Mouse (Mus musculus) forebrain, embryonic 15.5 days (tissue): Measurements from ENCODE around the gene Ppm1e. TPM values are rescaled to one million over a fixed set of nuclear protein-coding genes. Genes with fewer than 3 reads are reported as not detected.

ENCODE experiments used
- ATAC-seq: fragments of 200-750 bp; cut with Nextera tagmentation; replicated peaks from 2 replicates; pipeline ENCODE4 v1.8.0; 2017; ENCODE audit warnings: mild to moderate bottlenecking, moderate TSS enrichment, moderate library complexity
- H3K27ac ChIP-seq: fragments of 300-500 bp; sonication (generic); replicated peaks from 2 replicates; pipeline ENCODE4 v1.5.1; 2015; ENCODE audit warnings: mild to moderate bottlenecking, inconsistent platforms
- H3K27me3 ChIP-seq: fragments of 300-500 bp; sonication (generic); 2 replicates; pipeline ENCODE4 v1.6.1; 2015; ENCODE audit warnings: inconsistent platforms
- H3K36me3 ChIP-seq: fragments of 300-500 bp; sonication (generic); 2 replicates; pipeline ENCODE4 v1.6.1; 2015; ENCODE audit warnings: mild to moderate bottlenecking, inconsistent platforms
- H3K4me1 ChIP-seq: fragments of 300-500 bp; sonication (generic); 2 replicates; pipeline ENCODE4 v1.6.1; 2015; ENCODE audit warnings: inconsistent platforms
- H3K4me2 ChIP-seq: fragments of 300-500 bp; sonication (generic); replicated peaks from 2 replicates; pipeline ENCODE4 v1.6.1; 2015; ENCODE audit warnings: mild to moderate bottlenecking, inconsistent platforms
- H3K4me3 ChIP-seq: fragments of 300-500 bp; sonication (generic); 2 replicates; pipeline ENCODE4 v1.5.1; 2015; ENCODE audit warnings: mild to moderate bottlenecking, inconsistent platforms
- H3K9ac ChIP-seq: fragments of 300-500 bp; sonication (generic); replicated peaks from 2 replicates; pipeline ENCODE4 v1.6.1; 2015; ENCODE audit warnings: mild to moderate bottlenecking, inconsistent platforms
- H3K9me3 ChIP-seq: fragments of 300-500 bp; sonication (generic); 2 replicates; pipeline ENCODE4 v1.6.1; 2016; ENCODE audit warnings: inconsistent platforms
- WGBS: fragments of 180-500 bp; shearing (Covaris S2); methylation state at CpG from one replicate; pipeline ENCODE4 v1.1.7; 2015; ENCODE audit warnings: mixed read lengths; 5-methylcytosine and 5-hydroxymethylcytosine counted together
- polyA plus RNA-seq: library from polyadenylated mRNA; unstranded; fragments of >200 nt; fragmentation: Nextera tagmentation; extraction: Ambion mirVana; gene quantifications from 2 replicates; pipeline ENCODE4 v1.2.1, GENCODE M21; 2015

The Ppm1e gene
- polyA plus RNA-seq, 1 experiment from 2014 or later = 26.4 TPM

DNA sequence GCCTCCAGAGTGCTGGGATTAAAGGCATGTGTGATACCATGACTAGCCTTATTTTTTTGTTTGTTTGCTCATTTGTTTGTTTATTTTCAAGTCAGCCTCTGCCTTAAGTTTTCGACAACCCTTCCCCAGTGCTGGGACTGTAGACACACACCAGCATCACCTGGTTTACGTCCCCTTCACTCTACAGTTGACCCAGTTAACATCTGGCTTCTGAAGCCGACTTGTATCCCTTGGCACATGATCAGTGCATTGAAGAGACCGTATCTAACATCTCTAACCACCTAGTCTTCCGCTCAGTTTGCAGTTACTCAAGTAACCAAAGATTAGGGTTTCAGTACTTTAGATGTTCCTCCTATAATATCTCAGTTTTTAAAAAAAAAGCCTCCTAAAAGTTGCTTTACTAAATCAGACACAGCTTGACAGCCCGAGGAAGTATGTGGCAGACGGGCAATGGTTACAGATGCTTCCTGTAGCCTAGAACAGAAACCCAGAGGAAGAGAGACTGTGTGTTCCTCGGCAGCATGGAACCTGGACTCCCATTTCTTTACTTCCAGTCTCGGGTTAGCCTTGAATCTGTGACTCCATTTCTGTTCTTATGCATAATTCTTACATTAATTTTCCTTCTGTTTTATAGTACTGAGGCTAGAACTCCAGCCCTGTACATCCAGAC is 113.5 kb downstream of the Ppm1e start:
- ATAC-seq = no peak
- Histone ChIP-seq H3K36me3 (no peaks in the 10 kb centered on the region), H3K27ac (no peak overlapping the region)

GRCm38 (mm10) chr11:87241256-87241655 is 117.6 kb downstream of the Ppm1e start:
- 79% methylated on average over 7 of the region's 7 CpGs for WGBS
- H3K9me3 ChIP-seq = no peaks in the 10 kb centered on the region
- no peak overlapping the region for H3K27ac ChIP-seq
- no peak for ATAC-seq
- H3K9ac ChIP-seq = no peak overlapping the region
- H3K4me3 ChIP-seq = no peak overlapping the region
- H3K4me2 ChIP-seq = no peak overlapping the region
- H3K4me1 ChIP-seq = no peaks in the 10 kb centered on the region
- no peaks in the 10 kb centered on the region for H3K27me3 ChIP-seq
- peaks cover 5% of the 10 kb centered on the region; the same call in 1 of the 2 replicates for H3K36me3 ChIP-seq

More for the DNA sequence above, 113.5 kb downstream of the Ppm1e start:
- Histone ChIP-seq H3K27me3 (no peaks in the 10 kb centered on the region), H3K4me1 (peaks cover 11% of the 10 kb centered on the region), H3K9ac (no peak overlapping the region), H3K9me3 (no peaks in the 10 kb centered on the region), H3K4me3 (no peak overlapping the region), H3K4me2 (no peak overlapping the region)
- WGBS = 91% methylated on average over 9 of the region's 9 CpGs

GRCm38 (mm10) chr11:87240833-87241215 is 118.0 kb downstream of the Ppm1e start:
- Histone ChIP-seq H3K4me2 (no peak overlapping the region), H3K4me3 (no peak overlapping the region), H3K36me3 (peaks cover 5% of the 10 kb centered on the region; the same call in 1 of the 2 replicates), H3K4me1 (no peaks in the 10 kb centered on the region), H3K27me3 (no peaks in the 10 kb centered on the region), H3K9ac (no peak overlapping the region), H3K9me3 (no peaks in the 10 kb centered on the region), H3K27ac (0 out of 2 replicates have a peak overlapping the region, but pooled peaks have one; percentile 8)
- no peak for ATAC-seq
- WGBS = 90% methylated on average over 4 of the region's 4 CpGs

DNA sequence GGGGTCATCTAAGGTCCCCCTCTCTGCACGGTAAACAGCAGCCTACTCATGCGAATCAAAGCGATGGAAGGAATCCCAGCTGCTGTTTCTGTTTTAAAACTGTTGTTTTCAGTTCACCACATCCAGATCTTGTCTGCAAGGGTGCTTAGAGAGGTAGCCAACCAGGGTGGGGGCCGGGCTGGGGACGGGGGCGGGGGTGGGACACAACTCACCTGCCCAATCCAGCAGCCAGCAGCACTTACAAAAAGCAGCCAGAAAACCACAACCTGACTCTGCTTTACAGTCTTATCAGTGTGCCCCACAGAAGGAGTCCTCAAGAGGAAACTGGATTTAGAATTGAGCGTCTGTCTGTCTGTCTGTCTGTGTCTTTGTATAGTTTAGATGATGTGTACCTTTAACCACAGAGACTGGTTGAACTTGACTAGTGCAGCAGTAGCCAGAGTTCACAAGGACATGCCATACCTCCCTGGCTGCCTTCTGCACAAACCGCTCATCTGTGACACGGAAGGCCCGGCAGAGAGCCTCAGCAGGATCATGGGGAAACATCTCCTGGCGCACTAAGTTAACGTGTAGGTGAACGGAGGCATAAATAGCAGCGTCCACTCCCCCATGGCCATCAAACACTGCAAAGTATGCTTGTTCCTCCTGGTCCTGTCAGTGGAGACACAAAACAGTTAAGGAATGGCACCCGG is 118.5 kb downstream of the Ppm1e start:
- H3K4me2 ChIP-seq = no peak overlapping the region
- ATAC-seq = no peak
- H3K9ac ChIP-seq = no peak overlapping the region
- H3K36me3 ChIP-seq = peaks cover 5% of the 10 kb centered on the region; the same call in 1 of the 2 replicates
- H3K4me3 ChIP-seq = no peak overlapping the region
- WGBS = 90% methylated on average over 15 of the region's 15 CpGs
- H3K9me3 ChIP-seq = no peaks in the 10 kb centered on the region
- no peaks in the 10 kb centered on the region for H3K27me3 ChIP-seq
- H3K27ac ChIP-seq = 0 out of 2 replicates have a peak overlapping the region, but pooled peaks have one; percentile 8
- H3K4me1 ChIP-seq = no peaks in the 10 kb centered on the region

GRCm38 (mm10) chr11:87238891-87239530 is 119.8 kb downstream of the Ppm1e start:
- no peak overlapping the region for H3K4me3 ChIP-seq
- 79% methylated on average over 7 of the region's 7 CpGs for WGBS
- H3K4me1 ChIP-seq = no peaks in the 10 kb centered on the region
- H3K9me3 ChIP-seq = no peaks in the 10 kb centered on the region
- ATAC-seq = no peak
- H3K36me3 ChIP-seq = peaks cover 13% of the 10 kb centered on the region; the same call in 1 of the 2 replicates
- no peak overlapping the region for H3K27ac ChIP-seq
- no peak overlapping the region for H3K4me2 ChIP-seq
- H3K9ac ChIP-seq = no peak overlapping the region
- no peaks in the 10 kb centered on the region for H3K27me3 ChIP-seq

DNA sequence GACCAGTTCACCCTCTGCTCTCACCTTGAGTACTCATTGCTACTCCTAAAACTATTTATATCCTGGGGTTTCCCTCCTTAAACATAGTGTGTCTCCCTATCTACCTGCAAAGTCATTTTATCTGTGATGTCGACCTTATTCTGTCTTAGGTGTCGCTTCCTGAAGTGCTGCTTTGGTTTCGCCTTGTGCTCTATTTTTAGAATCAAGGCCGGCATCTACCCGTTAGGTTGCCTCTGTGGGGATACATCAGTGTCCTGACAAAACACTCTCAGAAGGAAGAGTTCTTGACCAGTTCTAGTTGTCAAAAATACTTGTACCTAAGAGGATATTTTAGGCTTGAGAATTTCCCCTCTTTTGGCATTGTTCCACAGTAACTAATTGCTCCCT is 123.3 kb downstream of the Ppm1e start:
- H3K36me3 ChIP-seq = peaks cover 30% of the 10 kb centered on the region
- no peak overlapping the region for H3K4me2 ChIP-seq
- no peak for ATAC-seq
- no peaks in the 10 kb centered on the region for H3K4me1 ChIP-seq
- H3K9me3 ChIP-seq = no peaks in the 10 kb centered on the region
- H3K27ac ChIP-seq = no peak overlapping the region
- no peaks in the 10 kb centered on the region for H3K27me3 ChIP-seq
- 85% methylated on average over 5 of the region's 5 CpGs for WGBS
- H3K4me3 ChIP-seq = no peak overlapping the region
- no peak overlapping the region for H3K9ac ChIP-seq

GRCm38 (mm10) chr11:87234743-87235485 is 123.9 kb downstream of the Ppm1e start:
- Histone ChIP-seq H3K4me3 (no peak overlapping the region), H3K36me3 (peaks cover 30% of the 10 kb centered on the region), H3K4me1 (no peaks in the 10 kb centered on the region), H3K27me3 (no peaks in the 10 kb centered on the region), H3K9me3 (no peaks in the 10 kb centered on the region), H3K9ac (no peak overlapping the region), H3K4me2 (no peak overlapping the region), H3K27ac (no peak overlapping the region)
- WGBS = 92% methylated on average over 12 of the region's 12 CpGs
- ATAC-seq = no peak

GRCm38 (mm10) chr11:87233377-87233776 is 125.4 kb downstream of the Ppm1e start:
- Histone ChIP-seq H3K4me3 (no peak overlapping the region), H3K9ac (no peak overlapping the region), H3K9me3 (no peaks in the 10 kb centered on the region), H3K4me2 (no peak overlapping the region), H3K27ac (no peak overlapping the region), H3K4me1 (no peaks in the 10 kb centered on the region), H3K36me3 (peaks cover 28% of the 10 kb centered on the region), H3K27me3 (no peaks in the 10 kb centered on the region)
- 90% methylated on average over 5 of the region's 5 CpGs for WGBS
- ATAC-seq = no peak

- Histone ChIP-seq H3K36me3 (peaks cover 39% of the 10 kb centered on the region), H3K27me3 (no peaks in the 10 kb centered on the region), H3K4me2 (no peak overlapping the region), H3K27ac (no peak overlapping the region), H3K9ac (no peak overlapping the region), H3K4me1 (no peaks in the 10 kb centered on the region), H3K9me3 (no peaks in the 10 kb centered on the region), H3K4me3 (no peak overlapping the region)
- WGBS = 74% methylated on average over 5 of the region's 5 CpGs
- ATAC-seq = no peak
Observed at GRCm38 (mm10) chr11:87227056-87227455, 131.8 kb downstream of the Ppm1e start.

- Histone ChIP-seq H3K4me3 (no peak overlapping the region), H3K4me1 (no peaks in the 10 kb centered on the region), H3K27me3 (no peaks in the 10 kb centered on the region), H3K9me3 (no peaks in the 10 kb centered on the region), H3K36me3 (peaks cover 46% of the 10 kb centered on the region), H3K9ac (no peak overlapping the region), H3K4me2 (no peak overlapping the region), H3K27ac (no peak overlapping the region)
- 87% methylated on average over 3 of the region's 3 CpGs for WGBS
- no peak for ATAC-seq
Observed at GRCm38 (mm10) chr11:87222686-87223085, 136.1 kb downstream of the Ppm1e start.

DNA sequence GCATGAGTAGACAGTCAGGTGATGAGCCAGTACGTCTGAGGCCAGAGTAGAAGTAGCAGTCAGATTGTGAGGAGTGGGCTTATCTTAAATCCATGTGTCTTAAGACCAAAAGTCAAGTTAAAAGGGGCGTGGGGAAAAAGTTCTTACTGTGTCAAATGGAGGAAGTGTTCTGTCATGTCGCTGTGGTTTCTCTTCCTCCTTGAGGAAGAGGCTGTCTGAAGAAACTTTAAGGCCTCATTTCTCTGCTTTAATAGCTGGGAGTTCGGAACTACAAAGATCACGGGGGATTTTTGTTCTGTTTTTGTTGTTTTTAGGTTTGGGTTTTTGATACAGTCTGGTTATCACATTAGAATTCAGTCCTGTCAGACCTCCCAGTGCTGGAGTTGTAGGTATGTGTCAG is 146.5 kb downstream of the Ppm1e start:
- H3K27me3 ChIP-seq = no peaks in the 10 kb centered on the region
- WGBS = 83% methylated on average over 5 of the region's 5 CpGs

More for the DNA sequence above, 146.5 kb downstream of the Ppm1e start:
- ATAC-seq = no peak
- Histone ChIP-seq H3K4me3 (no peak overlapping the region), H3K4me1 (no peaks in the 10 kb centered on the region), H3K9me3 (no peaks in the 10 kb centered on the region), H3K27ac (no peak overlapping the region), H3K36me3 (peaks cover 32% of the 10 kb centered on the region), H3K4me2 (no peak overlapping the region), H3K9ac (no peak overlapping the region)
